Mouse (Mus musculus): ENCODE measurements at regions not wholly inside any gene's neighbourhood (a gene's known extent, or its start where the extent isn't known, plus 50 kb on each side); places are given as distances from the start of the nearest gene placed in this dataset.

DNA sequence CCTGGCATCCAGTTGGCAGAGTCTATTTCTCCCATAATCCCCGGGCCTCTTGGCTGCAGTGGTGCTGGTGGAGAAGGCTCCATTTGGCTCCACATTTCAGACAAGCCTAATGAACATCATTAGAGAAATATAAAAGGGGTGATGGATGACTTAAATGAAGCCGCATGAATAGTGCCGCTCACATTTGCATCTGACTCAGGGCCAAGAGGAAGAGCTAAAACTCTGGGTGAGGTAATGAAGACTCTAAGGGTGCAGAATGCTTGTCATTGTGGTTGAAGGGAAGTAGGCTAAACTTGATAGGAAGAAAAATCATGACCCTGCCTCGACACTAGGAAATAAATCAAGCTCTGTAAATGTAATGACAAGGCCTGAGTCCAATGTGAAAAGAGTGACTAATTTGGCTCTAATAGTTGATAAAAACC, 298.3 kb upstream of the Gm21798 start:
- DNase-seq (ENCODE audit: low spot score in 2 of 2) = no peak

DNA sequence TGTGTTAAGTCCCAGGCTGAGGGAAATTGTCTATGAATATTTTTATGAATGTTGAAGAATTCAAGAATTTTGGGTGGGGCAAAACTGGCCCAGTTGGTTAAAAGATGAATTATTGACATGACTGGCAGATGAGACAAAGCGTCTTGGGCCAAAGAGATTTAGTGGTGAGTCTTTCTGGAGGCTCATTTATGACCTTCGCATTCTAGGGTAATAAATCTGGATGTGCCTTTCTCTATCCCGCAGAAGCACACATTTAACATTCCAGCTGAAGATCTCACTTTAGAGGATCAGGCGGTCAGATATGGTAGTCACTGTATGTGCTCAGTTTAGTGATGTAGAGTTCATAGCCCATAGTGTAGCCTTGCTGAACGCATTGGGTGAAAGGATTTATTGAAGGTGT, 296.9 kb upstream of the Gm21798 start:
- no peak for DNase-seq (ENCODE audit: low spot score in 2 of 2)

DNA sequence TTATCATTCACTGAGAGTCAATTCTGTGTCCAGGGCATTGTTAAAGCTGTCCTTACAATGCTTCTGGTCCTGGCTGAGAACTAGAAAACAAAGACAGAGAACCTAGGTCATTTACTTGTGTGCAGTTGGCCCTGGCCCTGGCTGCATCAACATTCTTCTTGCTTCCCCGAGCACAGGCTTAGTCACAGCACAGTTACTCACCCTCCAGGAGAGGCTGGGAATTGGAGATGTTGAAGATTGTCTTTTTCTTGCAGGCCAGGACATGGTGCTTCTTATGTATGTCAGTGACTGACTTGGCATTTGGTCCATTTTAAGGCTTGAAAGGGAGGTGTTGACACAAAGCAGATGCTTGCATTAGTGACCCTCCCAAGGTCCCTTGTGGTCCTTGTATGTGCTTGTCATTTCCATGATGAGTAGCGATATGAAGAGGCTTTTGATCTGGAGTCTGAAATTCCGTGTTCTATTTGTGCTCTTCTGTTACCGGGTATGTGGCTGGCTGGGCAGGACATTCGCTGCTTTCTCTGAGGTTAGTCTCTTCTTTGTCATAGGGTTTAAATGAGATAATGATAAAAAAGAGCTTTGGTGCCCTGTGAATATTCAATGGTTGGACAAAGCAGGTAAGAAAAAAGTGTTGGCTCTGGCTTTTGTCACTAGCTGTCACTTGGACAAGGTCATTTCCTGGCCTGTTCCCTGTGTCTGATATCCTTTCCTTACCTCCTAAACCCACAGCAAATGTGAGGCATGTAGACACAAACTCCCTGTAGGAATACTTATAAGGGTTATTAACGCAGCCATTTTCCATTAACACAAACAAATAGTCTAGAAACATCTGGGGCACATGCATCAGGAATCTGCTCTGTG, 285.0 kb upstream of the Gm21798 start:
- DNase-seq (ENCODE audit: low spot score in 2 of 2) = no peak

DNA sequence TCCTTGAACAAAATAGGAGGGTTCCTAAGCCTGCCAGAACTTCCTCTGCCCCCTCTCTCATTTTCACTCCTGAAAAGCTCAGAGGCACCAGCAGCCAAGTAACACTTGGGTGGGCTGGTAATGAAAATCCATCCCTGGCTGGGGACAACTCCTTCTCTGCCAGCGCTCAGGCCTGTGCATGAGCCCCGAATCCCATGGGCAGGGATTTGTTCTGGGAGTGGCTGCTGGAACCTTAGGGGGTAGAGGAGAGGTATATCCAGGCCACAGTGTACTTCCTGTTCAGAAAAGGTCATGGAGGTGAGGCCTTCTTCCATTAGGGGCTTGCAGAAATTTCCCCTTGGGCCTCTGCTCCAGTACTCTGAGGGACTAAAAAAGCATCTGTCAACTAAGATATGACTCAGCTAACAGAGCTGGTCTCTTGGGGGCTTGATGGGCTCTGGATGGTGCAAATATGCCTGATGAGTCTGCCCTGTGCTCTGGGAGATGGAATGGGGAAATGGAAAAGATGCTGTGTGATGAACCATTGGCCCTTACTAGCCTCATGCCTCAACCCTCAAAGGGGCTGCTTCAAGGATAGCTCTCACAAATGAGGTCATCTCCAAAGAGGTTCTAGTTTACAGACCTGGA, 284.2 kb upstream of the Gm21798 start:
- no peak for DNase-seq (ENCODE audit: low spot score in 2 of 2)

DNA sequence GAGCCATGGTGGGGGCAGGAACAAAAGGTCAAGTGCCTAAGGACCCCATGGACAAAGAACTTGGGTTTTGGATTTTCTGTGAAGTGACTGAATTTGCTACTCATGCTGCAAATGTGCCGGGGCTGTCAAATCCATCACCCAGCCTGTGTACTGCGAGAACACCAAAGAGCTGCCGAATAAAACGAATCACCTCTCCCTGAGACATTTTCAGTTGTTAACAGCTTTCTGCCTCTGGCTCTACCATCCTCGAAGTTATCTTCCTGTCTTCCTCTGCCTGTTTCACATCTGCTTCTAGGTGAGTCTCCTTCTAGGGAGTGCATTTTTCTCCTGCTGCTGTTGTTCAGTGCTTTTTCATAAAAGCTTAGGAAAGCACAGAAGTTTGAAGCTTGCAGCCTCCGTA, 283.3 kb upstream of the Gm21798 start:
- DNase-seq (ENCODE audit: low spot score in 2 of 2) = no peak

- no peak for DNase-seq (ENCODE audit: low spot score in 2 of 2)
Observed at GRCm38 (mm10) chr15:64535160-64535559, 282.3 kb upstream of the Gm21798 start.

GRCm38 (mm10) chr15:64541395-64541794, 276.1 kb upstream of the Gm21798 start:
- DNase-seq (ENCODE audit: low spot score in 2 of 2) = no peak

GRCm38 (mm10) chr15:64542250-64542901, 275.1 kb upstream of the Gm21798 start:
- DNase-seq (ENCODE audit: low spot score in 2 of 2) = no peak

- no peak for DNase-seq (ENCODE audit: low spot score in 2 of 2)
Observed at GRCm38 (mm10) chr15:64542908-64543307, 274.6 kb upstream of the Gm21798 start.

DNA sequence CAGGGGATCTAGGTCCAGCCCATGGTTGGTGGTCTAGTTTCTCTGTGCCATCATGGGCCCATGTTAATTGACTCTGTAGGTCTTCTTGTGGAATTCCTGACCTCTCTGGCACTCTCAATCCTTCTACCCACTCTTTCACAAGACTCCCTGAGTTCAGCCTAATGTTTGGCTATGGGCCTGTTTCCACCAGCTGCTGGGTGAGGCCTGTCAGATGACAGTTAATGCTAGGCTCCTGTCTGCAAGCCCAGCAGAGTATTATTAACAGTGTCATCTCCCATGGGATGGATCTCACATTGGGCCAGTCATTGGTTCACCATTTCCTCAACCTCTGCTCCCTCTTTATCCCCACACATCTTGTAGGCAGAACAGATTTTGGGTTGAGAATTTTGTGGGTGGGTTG, 271.5 kb upstream of the Gm21798 start:
- no peak for DNase-seq (ENCODE audit: low spot score in 2 of 2)

DNA sequence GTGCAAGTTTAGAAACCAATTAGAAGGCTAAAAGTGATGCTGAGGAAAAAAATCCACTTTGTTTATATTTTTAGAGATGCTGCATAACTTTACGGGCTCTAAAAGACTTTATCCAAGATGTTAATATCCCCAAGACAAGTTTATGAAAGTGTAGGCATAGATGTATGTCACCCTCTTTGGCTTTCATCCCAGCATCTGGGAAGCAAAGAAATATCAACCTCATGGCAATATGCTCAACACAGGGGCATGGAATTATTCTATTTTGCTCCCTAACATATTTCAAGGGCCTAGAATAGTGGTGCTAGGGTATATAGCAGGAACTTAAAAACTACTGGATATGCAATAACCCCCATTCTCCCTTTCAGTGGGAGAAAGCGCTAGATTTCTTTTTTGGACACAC, 260.0 kb upstream of the Gm21798 start:
- no peak for DNase-seq (ENCODE audit: low spot score in 2 of 2)

- no peak for DNase-seq (ENCODE audit: low spot score in 2 of 2)
Observed at GRCm38 (mm10) chr15:64558220-64558619, 259.3 kb upstream of the Gm21798 start.

GRCm38 (mm10) chr15:64562431-64563111, 254.9 kb upstream of the Gm21798 start:
- peak; percentile 62 to 75 for DNase-seq (ENCODE audit: low spot score in 2 of 2)

- no peak for DNase-seq (ENCODE audit: low spot score in 2 of 2)
Observed at GRCm38 (mm10) chr15:64564703-64565102, 252.8 kb upstream of the Gm21798 start.

GRCm38 (mm10) chr15:64576891-64577535, 240.5 kb upstream of the Gm21798 start:
- no peak for DNase-seq (ENCODE audit: low spot score in 2 of 2)

GRCm38 (mm10) chr15:64578991-64579390, 238.5 kb upstream of the Gm21798 start:
- DNase-seq (ENCODE audit: low spot score in 2 of 2) = no peak

- DNase-seq (ENCODE audit: low spot score in 2 of 2) = no peak
Observed at GRCm38 (mm10) chr15:64580481-64580880, 237.0 kb upstream of the Gm21798 start.

DNA sequence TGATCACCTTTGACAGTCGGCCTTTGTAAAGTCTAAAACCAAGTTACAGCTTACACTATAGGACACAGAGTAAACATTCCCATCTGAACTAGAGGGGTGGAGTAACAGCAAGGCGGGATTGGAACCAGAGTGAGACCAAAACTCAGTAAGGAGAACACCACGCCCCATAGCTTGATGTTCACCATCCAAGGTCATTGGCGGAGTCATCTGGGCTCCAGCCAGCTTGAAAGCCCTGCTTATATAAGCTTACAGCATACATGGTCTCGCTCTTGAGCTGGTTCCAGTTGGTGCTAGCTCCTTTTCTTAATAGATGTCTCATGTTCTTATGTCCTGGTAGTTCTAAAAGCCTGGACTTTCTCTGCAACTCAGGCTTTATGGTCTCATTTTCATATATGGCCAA, 236.4 kb upstream of the Gm21798 start:
- DNase-seq (ENCODE audit: low spot score in 2 of 2) = no peak

- DNase-seq (ENCODE audit: low spot score in 2 of 2) = no peak
Observed at GRCm38 (mm10) chr15:64584129-64584528, 233.4 kb upstream of the Gm21798 start.

- no peak for DNase-seq (ENCODE audit: low spot score in 2 of 2)
Observed at GRCm38 (mm10) chr15:64586776-64587175, 230.7 kb upstream of the Gm21798 start.

All from left cerebral cortex, adult 18-20 months (tissue).